Mouse (Mus musculus): Measurements from ENCODE around the gene Scrn3.

Gene Scrn3

GRCm38 (mm10) chr2:73312152-73313116, at the start of gene Scrn3, which contains the start of gene Cir1:
Gene Scrn3 (plus strand): TSS chr2:73312601.
Gene Cir1 (minus strand): TSS chr2:73312701.
- DNase-seq (ENCODE audit: low spot score in 2 of 2), result peak; percentile 96 to 97

- no peak for DNase-seq (ENCODE audit: low spot score in 2 of 2)
Measured at GRCm38 (mm10) chr2:73263172-73263765, 49.1 kb upstream of the Scrn3 start.

GRCm38 (mm10) chr2:73263794-73264610, 48.4 kb upstream of the Scrn3 start:
- no peak for DNase-seq (ENCODE audit: low spot score in 2 of 2)

- no peak for DNase-seq (ENCODE audit: low spot score in 2 of 2)
Measured at GRCm38 (mm10) chr2:73264611-73265195, 47.7 kb upstream of the Scrn3 start.

- no peak for DNase-seq (ENCODE audit: low spot score in 2 of 2)
Measured at GRCm38 (mm10) chr2:73266011-73266410, 46.4 kb upstream of the Scrn3 start.

GRCm38 (mm10) chr2:73266623-73267022, 45.8 kb upstream of the Scrn3 start:
- DNase-seq (ENCODE audit: low spot score in 2 of 2), result no peak

GRCm38 (mm10) chr2:73267231-73267630, 45.2 kb upstream of the Scrn3 start:
- DNase-seq (ENCODE audit: low spot score in 2 of 2), result no peak

GRCm38 (mm10) chr2:73267818-73268217, 44.6 kb upstream of the Scrn3 start:
- no peak for DNase-seq (ENCODE audit: low spot score in 2 of 2)

GRCm38 (mm10) chr2:73268281-73268680, 44.1 kb upstream of the Scrn3 start:
- no peak for DNase-seq (ENCODE audit: low spot score in 2 of 2)

- no peak for DNase-seq (ENCODE audit: low spot score in 2 of 2)
Measured at GRCm38 (mm10) chr2:73268836-73269395, 43.5 kb upstream of the Scrn3 start.

- DNase-seq (ENCODE audit: low spot score in 2 of 2), result no peak
Measured at GRCm38 (mm10) chr2:73269666-73270065, 42.7 kb upstream of the Scrn3 start.

- DNase-seq (ENCODE audit: low spot score in 2 of 2), result no peak
Measured at GRCm38 (mm10) chr2:73270071-73270592, 42.3 kb upstream of the Scrn3 start.

GRCm38 (mm10) chr2:73270593-73271458, 41.6 kb upstream of the Scrn3 start:
- no peak for DNase-seq (ENCODE audit: low spot score in 2 of 2)

- DNase-seq (ENCODE audit: low spot score in 2 of 2), result peak in 1 of 2 experiments; percentile 26
Measured at GRCm38 (mm10) chr2:73271459-73272161, 40.8 kb upstream of the Scrn3 start, which contains the start of gene Sp9. Gene Sp9 (plus strand): TSS chr2:73271925.

- no peak for DNase-seq (ENCODE audit: low spot score in 2 of 2)
Measured at GRCm38 (mm10) chr2:73272351-73273248, 39.8 kb upstream of the Scrn3 start.

GRCm38 (mm10) chr2:73273249-73274118, 38.9 kb upstream of the Scrn3 start:
- DNase-seq (ENCODE audit: low spot score in 2 of 2), result no peak
